Mouse (Mus musculus) neural tube, embryonic 13.5 days (tissue): ENCODE measurements around the gene Cacnb4. TPM values are rescaled to one million over a fixed set of nuclear protein-coding genes. Genes with fewer than 3 reads are reported as not detected.

Experiments used
- ATAC-seq: fragments of 200-750 bp; cut with Nextera tagmentation; 2 replicates; pipeline ENCODE4 v1.8.0; 2017; ENCODE audit warnings: low read depth, mild to moderate bottlenecking, moderate TSS enrichment, moderate library complexity
- H3K27ac ChIP-seq: fragments of 300-500 bp; sonication (generic); replicated peaks from 2 replicates; pipeline ENCODE4 v1.5.1; 2015; ENCODE audit warnings: moderate library complexity, mild to moderate bottlenecking, inconsistent platforms
- H3K27me3 ChIP-seq: fragments of 300-500 bp; sonication (generic); 2 replicates; pipeline ENCODE4 v1.6.1; 2015; ENCODE audit warnings: mild to moderate bottlenecking, inconsistent platforms
- H3K36me3 ChIP-seq: fragments of 300-500 bp; sonication (generic); 2 replicates; pipeline ENCODE4 v1.6.1; 2015; ENCODE audit warnings: mild to moderate bottlenecking, inconsistent platforms
- H3K4me1 ChIP-seq: fragments of 300-500 bp; sonication (generic); replicated peaks from 2 replicates; pipeline ENCODE4 v1.6.1; 2015; ENCODE audit warnings: inconsistent platforms
- H3K4me2 ChIP-seq: fragments of 300-500 bp; sonication (generic); 2 replicates; pipeline ENCODE4 v1.6.1; 2015; ENCODE audit warnings: inconsistent platforms, mild to moderate bottlenecking, moderate library complexity
- H3K4me3 ChIP-seq: fragments of 300-500 bp; sonication (generic); 2 replicates; pipeline ENCODE4 v1.5.1; 2015; ENCODE audit warnings: mild to moderate bottlenecking, inconsistent platforms
- H3K9ac ChIP-seq: fragments of 300-500 bp; sonication (generic); 2 replicates; pipeline ENCODE4 v1.6.1; 2015; ENCODE audit warnings: moderate library complexity, mild to moderate bottlenecking, inconsistent platforms
- H3K9me3 ChIP-seq: fragments of 300-500 bp; sonication (generic); 2 replicates; pipeline ENCODE4 v1.6.1; 2016; ENCODE audit warnings: inconsistent platforms
- WGBS: fragments of 180-500 bp; shearing (Covaris S2); methylation state at CpG from one replicate; pipeline ENCODE4 v1.1.7; 2015; 5-methylcytosine and 5-hydroxymethylcytosine counted together
- polyA plus RNA-seq: library from polyadenylated mRNA; unstranded; fragments of >200 nt; fragmentation: Nextera tagmentation; extraction: Ambion mirVana; gene quantifications from 2 replicates; pipeline ENCODE4 v1.2.1, GENCODE M21; 2015

The Cacnb4 gene
- polyA plus RNA-seq, 1 experiment from 2014 or later = 12.7 TPM

- no peak overlapping the region for H3K4me2 ChIP-seq
- H3K9me3 ChIP-seq = no peaks in the 10 kb centered on the region
- H3K9ac ChIP-seq = no peak overlapping the region
- H3K4me1 ChIP-seq = no peaks in the 10 kb centered on the region; the same call in 1 of the 2 replicates
- H3K36me3 ChIP-seq = peaks cover 45% of the 10 kb centered on the region
- no peak overlapping the region for H3K4me3 ChIP-seq
- H3K27ac ChIP-seq = no peak overlapping the region
- WGBS = 38% methylated on average over 4 of the region's 4 CpGs
- H3K27me3 ChIP-seq = no peaks in the 10 kb centered on the region
- no peak for ATAC-seq
These were observed 204.9 kb downstream of the Cacnb4 start for GRCm38 (mm10) chr2:52471545-52472291.

GRCm38 (mm10) chr2:52470044-52470560 lies 206.5 kb downstream of the Cacnb4 start:
- no peak overlapping the region for H3K27ac ChIP-seq
- no peaks in the 10 kb centered on the region for H3K9me3 ChIP-seq
- no peak overlapping the region for H3K9ac ChIP-seq
- no peaks in the 10 kb centered on the region; the same call in 1 of the 2 replicates for H3K4me1 ChIP-seq
- 86% methylated on average over 4 of the region's 4 CpGs for WGBS
- no peak for ATAC-seq
- H3K4me3 ChIP-seq = no peak overlapping the region
- H3K36me3 ChIP-seq = peaks cover 29% of the 10 kb centered on the region
- H3K4me2 ChIP-seq = no peak overlapping the region
- H3K27me3 ChIP-seq = no peaks in the 10 kb centered on the region

- 91% methylated on average over 6 of the region's 6 CpGs for WGBS
- Histone ChIP-seq H3K4me3 (no peak overlapping the region), H3K27ac (no peak overlapping the region), H3K4me1 (no peaks in the 10 kb centered on the region; the same call in 1 of the 2 replicates), H3K9me3 (no peaks in the 10 kb centered on the region), H3K4me2 (no peak overlapping the region), H3K36me3 (peaks cover 6% of the 10 kb centered on the region; the same call in 1 of the 2 replicates), H3K27me3 (no peaks in the 10 kb centered on the region), H3K9ac (no peak overlapping the region)
- ATAC-seq = no peak
These were observed 209.0 kb downstream of the Cacnb4 start for GRCm38 (mm10) chr2:52467629-52468028.

GRCm38 (mm10) chr2:52461206-52461967 lies 215.2 kb downstream of the Cacnb4 start:
- Histone ChIP-seq H3K4me3 (no peak overlapping the region), H3K27ac (no peak overlapping the region), H3K36me3 (0 out of 2 replicates have a peak, but pooled peaks cover 4% of the 10 kb centered on the region), H3K4me2 (no peak overlapping the region), H3K27me3 (no peaks in the 10 kb centered on the region), H3K9ac (no peak overlapping the region), H3K4me1 (no peaks in the 10 kb centered on the region), H3K9me3 (no peaks in the 10 kb centered on the region)
- WGBS = 91% methylated on average over 12 of the region's 12 CpGs
- no peak for ATAC-seq

GRCm38 (mm10) chr2:52455606-52456479 lies 220.8 kb downstream of the Cacnb4 start:
- no peak overlapping the region for H3K9ac ChIP-seq
- H3K4me3 ChIP-seq = no peak overlapping the region
- no peaks in the 10 kb centered on the region for H3K27me3 ChIP-seq
- H3K36me3 ChIP-seq = peaks cover 17% of the 10 kb centered on the region
- H3K27ac ChIP-seq = no peak overlapping the region
- ATAC-seq = no peak
- no peaks in the 10 kb centered on the region for H3K4me1 ChIP-seq
- H3K4me2 ChIP-seq = no peak overlapping the region
- 67% methylated on average over 7 of the region's 7 CpGs for WGBS
- H3K9me3 ChIP-seq = no peaks in the 10 kb centered on the region

GRCm38 (mm10) chr2:52449818-52450217 lies 226.8 kb downstream of the Cacnb4 start:
- H3K27me3 ChIP-seq = no peaks in the 10 kb centered on the region
- ATAC-seq = no peak
- H3K9ac ChIP-seq = no peak overlapping the region
- no peak overlapping the region for H3K27ac ChIP-seq
- no peaks in the 10 kb centered on the region for H3K4me1 ChIP-seq
- peaks cover 31% of the 10 kb centered on the region for H3K36me3 ChIP-seq
- no peak overlapping the region for H3K4me2 ChIP-seq
- no peaks in the 10 kb centered on the region for H3K9me3 ChIP-seq
- 92% methylated on average over 8 of the region's 8 CpGs for WGBS
- H3K4me3 ChIP-seq = no peak overlapping the region

- 83% methylated on average over 1 of the region's 1 CpGs for WGBS
- Histone ChIP-seq H3K27ac (no peak overlapping the region), H3K9ac (no peak overlapping the region), H3K4me2 (no peak overlapping the region), H3K9me3 (no peaks in the 10 kb centered on the region), H3K4me3 (no peak overlapping the region), H3K36me3 (peaks cover 31% of the 10 kb centered on the region), H3K27me3 (no peaks in the 10 kb centered on the region), H3K4me1 (no peaks in the 10 kb centered on the region)
- ATAC-seq = no peak
These were observed 227.7 kb downstream of the Cacnb4 start for GRCm38 (mm10) chr2:52448916-52449315.

- H3K9me3 ChIP-seq = no peaks in the 10 kb centered on the region
- no peaks in the 10 kb centered on the region for H3K27me3 ChIP-seq
- WGBS = 80% methylated on average over 5 of the region's 5 CpGs
- H3K4me2 ChIP-seq = no peak overlapping the region
- H3K9ac ChIP-seq = no peak overlapping the region
- no peak for ATAC-seq
- no peak overlapping the region for H3K27ac ChIP-seq
- H3K36me3 ChIP-seq = peaks cover 27% of the 10 kb centered on the region
- H3K4me1 ChIP-seq = no peaks in the 10 kb centered on the region
- no peak overlapping the region for H3K4me3 ChIP-seq
These were observed 230.0 kb downstream of the Cacnb4 start for GRCm38 (mm10) chr2:52446648-52447047.

- no peaks in the 10 kb centered on the region for H3K9me3 ChIP-seq
- no peak overlapping the region for H3K4me3 ChIP-seq
- H3K9ac ChIP-seq = no peak overlapping the region
- no peaks in the 10 kb centered on the region for H3K27me3 ChIP-seq
- peaks cover 1% of the 10 kb centered on the region; the same call in 1 of the 2 replicates for H3K36me3 ChIP-seq
- H3K4me2 ChIP-seq = no peak overlapping the region
- no peak overlapping the region for H3K27ac ChIP-seq
- no peaks in the 10 kb centered on the region for H3K4me1 ChIP-seq
- 38% methylated on average over 5 of the region's 5 CpGs for WGBS
- no peak for ATAC-seq
These were observed 234.5 kb downstream of the Cacnb4 start for GRCm38 (mm10) chr2:52442125-52442524.

- WGBS = 90% methylated on average over 4 of the region's 4 CpGs
- Histone ChIP-seq H3K4me1 (peaks cover 7% of the 10 kb centered on the region), H3K27ac (no peak overlapping the region), H3K9me3 (no peaks in the 10 kb centered on the region), H3K4me3 (no peak overlapping the region), H3K27me3 (no peaks in the 10 kb centered on the region), H3K9ac (no peak overlapping the region), H3K36me3 (no peaks in the 10 kb centered on the region), H3K4me2 (no peak overlapping the region)
- no peak for ATAC-seq
These were observed 236.1 kb downstream of the Cacnb4 start for GRCm38 (mm10) chr2:52440420-52441015.

- Histone ChIP-seq H3K9me3 (no peaks in the 10 kb centered on the region), H3K27ac (no peak overlapping the region), H3K36me3 (peaks cover 1% of the 10 kb centered on the region; the same call in 1 of the 2 replicates), H3K4me3 (no peak overlapping the region), H3K4me1 (peaks cover 7% of the 10 kb centered on the region), H3K4me2 (no peak overlapping the region), H3K9ac (no peak overlapping the region), H3K27me3 (no peaks in the 10 kb centered on the region)
- ATAC-seq = no peak
- 91% methylated on average over 4 of the region's 4 CpGs for WGBS
These were observed 238.2 kb downstream of the Cacnb4 start for GRCm38 (mm10) chr2:52438437-52438836.
